Mouse (Mus musculus): ENCODE measurements around the gene Arhgef19.

DNA sequence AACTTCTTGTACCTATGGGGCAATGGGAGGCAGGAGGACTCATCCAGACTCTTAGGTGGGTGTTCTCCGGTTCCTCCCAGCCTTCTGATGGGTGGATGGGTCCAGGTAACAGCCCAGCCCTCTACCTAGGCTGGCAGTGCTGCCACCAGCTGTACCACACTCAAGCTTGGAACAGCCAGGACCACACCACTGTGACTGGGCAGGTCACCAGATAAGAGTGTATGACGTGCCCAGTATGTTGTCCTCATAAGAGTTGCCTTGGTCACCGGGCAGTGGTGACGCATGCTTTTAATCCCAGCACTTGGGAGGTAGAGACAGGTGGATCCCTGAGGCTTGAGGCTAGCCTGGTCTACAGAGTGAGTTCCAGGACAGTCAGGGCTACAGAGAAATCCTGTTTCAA, 6.1 kb upstream of the Arhgef19 start:
- TF ChIP-seq EP300 (optimal IDR thresholded peaks at IDR 0.05) (no peak), CTCF (IDR thresholded peaks at IDR 0.05; ENCODE audit: low read depth) (no peak)
